Mouse (Mus musculus): ENCODE results near the gene Zfyve26. TPM values are rescaled to one million over a fixed set of nuclear protein-coding genes. Genes with fewer than 3 reads are reported as not detected.
"Not testable (repeated sequence)": the region's sequence is repeated elsewhere in the genome, so short reads cannot be mapped to it uniquely, and the experiment has no call there.

Gene Zfyve26
- polyA plus RNA-seq, 1 experiment from 2014 or later: 9.3 TPM

DNA sequence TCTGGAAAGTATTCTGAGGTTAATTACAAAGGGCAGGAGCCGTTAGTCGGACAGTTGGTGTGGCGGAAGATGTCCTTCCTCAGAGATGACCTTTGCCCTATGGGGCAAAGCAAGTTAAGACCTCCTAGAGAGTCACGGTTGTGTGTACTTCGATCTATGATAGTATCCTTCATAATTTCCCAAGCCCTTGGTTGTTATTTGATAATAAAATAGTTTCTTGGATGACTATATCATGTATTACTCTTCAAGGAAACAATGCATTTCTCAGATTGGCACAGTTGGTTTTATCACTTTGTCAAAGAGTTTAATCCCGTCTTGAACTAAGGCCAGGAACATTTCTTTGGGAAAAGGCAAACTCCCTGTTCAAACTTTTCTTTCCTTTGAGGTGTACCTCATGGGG, 103.9 kb downstream of the Zfyve26 start, which contains the start of gene Rdh11:
Rdh11 (minus strand) TSS at position 101 of the 400 bp plus-strand sequence.
- 64% methylated on average over 6 of the region's 6 CpGs for WGBS
- ATAC-seq (ENCODE audit: low read depth): no peak
- peak within 1 kb of the TSS; percentile 53 for H3K4me3 ChIP-seq

DNA sequence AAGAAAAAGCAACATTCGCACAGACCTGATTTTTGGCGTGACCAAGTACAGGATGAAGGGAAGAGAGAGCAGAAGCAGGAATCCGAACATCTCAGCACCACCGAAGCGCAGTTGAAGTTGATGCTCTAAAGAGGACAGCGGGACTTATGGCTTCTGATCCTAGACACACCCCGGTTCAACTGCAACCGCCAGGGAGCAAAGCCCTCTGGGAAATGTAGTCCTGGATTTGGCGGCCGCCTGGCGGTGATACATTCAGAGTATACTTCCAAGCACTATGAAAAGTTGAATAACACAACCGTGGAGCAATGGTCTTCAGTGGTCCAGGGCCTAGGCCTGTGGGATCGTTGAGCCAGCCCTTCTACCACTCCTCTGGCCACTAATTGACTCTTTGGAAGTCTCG, 104.4 kb downstream of the Zfyve26 start:
- H3K27ac ChIP-seq (replicated peaks): peak overlapping the region; percentile 75
- peak overlapping the region; percentile 53 for H3K4me3 ChIP-seq
- peak; percentile 82 for ATAC-seq (ENCODE audit: low read depth)
- H3K4me2 ChIP-seq: peak overlapping the region; percentile 86
- WGBS: 7% methylated on average over 14 of the region's 14 CpGs
- peaks cover 18% of the 10 kb centered on the region for H3K36me3 ChIP-seq
- peak overlapping the region; percentile 79 for H3K9ac ChIP-seq
- no peaks in the 10 kb centered on the region for H3K9me3 ChIP-seq
- H3K4me1 ChIP-seq (replicated peaks): peaks cover 23% of the 10 kb centered on the region
- H3K27me3 ChIP-seq: no peaks in the 10 kb centered on the region

More for the DNA sequence above, 103.9 kb downstream of the Zfyve26 start, which contains the start of gene Rdh11:
- H3K4me2 ChIP-seq: peak within 1 kb of the TSS; percentile 86
- H3K27me3 ChIP-seq: no peaks in the 10 kb centered on the region
- peak within 1 kb of the TSS; percentile 75 for H3K27ac ChIP-seq (replicated peaks)
- H3K36me3 ChIP-seq: peaks cover 13% of the 10 kb centered on the region
- peak within 1 kb of the TSS; percentile 79 for H3K9ac ChIP-seq
- H3K9me3 ChIP-seq: no peaks in the 10 kb centered on the region
- peaks cover 23% of the 10 kb centered on the region for H3K4me1 ChIP-seq (replicated peaks)

DNA sequence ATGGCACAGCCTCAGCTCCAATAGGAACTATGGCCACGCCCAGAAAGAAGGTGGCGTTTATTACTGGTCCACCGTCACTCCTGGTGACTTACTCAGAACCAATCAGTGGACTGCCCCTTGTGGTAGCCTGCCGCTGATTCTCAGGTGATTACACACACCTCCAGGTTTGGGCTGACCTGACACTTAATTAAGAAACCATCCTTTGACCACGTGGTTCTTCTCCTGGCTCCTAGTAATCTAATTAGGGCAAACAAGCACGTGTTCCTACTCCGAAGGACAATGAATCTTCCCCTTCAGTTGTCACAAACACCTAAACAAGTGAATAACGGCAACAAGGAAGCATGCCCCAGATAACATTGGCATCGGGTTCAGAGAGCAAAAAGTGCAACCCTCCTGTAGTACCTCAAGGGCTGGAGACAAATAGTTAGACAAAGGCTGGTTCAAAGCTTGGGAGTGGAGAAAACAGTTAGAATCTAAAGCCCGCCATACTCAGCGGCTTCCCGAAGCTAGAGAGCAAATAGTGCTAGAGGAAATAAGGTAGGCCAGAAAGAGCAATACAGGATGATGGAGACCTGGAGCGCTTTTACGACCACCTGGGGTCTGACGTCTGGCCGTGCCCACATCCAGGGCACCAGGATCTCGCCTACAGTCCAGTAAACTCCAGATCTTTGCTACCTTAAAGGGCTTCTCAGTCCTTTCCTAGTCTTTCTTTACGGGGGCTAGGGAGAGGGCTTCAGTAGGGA, 105.0 kb downstream of the Zfyve26 start:
- Histone ChIP-seq H3K27ac (replicated peaks) (peak overlapping the region; percentile 75), H3K9me3 (no peaks in the 10 kb centered on the region), H3K4me3 (peak overlapping the region; percentile 53), H3K36me3 (peaks cover 24% of the 10 kb centered on the region), H3K9ac (peak overlapping the region; percentile 79), H3K4me2 (peak overlapping the region; percentile 86), H3K4me1 (replicated peaks) (peaks cover 23% of the 10 kb centered on the region), H3K27me3 (no peaks in the 10 kb centered on the region)
- WGBS: under 1% methylated on average over 18 of the region's 18 CpGs
- peak; percentile 93 for ATAC-seq (ENCODE audit: low read depth)

DNA sequence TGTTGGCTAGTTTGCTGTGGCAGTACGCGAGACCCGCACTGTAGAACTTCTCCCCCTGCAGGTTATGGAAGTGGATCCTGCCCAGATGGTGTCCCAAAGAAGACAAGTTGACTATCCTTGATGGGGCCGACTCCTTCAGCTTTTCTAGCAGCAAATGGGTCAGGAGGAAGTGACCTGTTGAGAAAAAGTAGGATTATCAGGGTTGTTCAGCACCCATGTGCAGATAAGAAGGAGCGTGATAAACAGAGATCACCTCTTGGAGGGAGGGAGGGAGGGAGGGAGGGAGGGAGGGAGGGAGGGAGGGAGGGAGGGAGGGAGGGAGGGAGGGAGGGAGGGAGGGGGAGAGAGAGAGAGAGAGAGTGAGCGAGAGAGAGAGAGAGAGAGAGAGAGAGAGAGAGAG, 110.9 kb downstream of the Zfyve26 start:
- peaks cover 10% of the 10 kb centered on the region for H3K4me1 ChIP-seq (replicated peaks)
- H3K4me2 ChIP-seq; H3K27ac ChIP-seq (replicated peaks); ATAC-seq (ENCODE audit: low read depth); H3K4me3 ChIP-seq; H3K27me3 ChIP-seq; H3K9ac ChIP-seq; H3K9me3 ChIP-seq: not testable (repeated sequence)
- peaks cover 80% of the 10 kb centered on the region for H3K36me3 ChIP-seq
- 90% methylated on average over 5 of the region's 6 CpGs for WGBS

Other genes starting within 250 kb of the Zfyve26 start
- gene Pigh, start 206.7 kb downstream of the Zfyve26 start, polyA plus RNA-seq (2015; fragmentation: Nextera tagmentation; extraction: Ambion mirVana): 21.7 and 24.1 TPM in 2 replicates
- 33.1 and 35.5 TPM in 2 replicates for gene Arg2, start 165.5 kb downstream of the Zfyve26 start, polyA plus RNA-seq (2015; fragmentation: Nextera tagmentation; extraction: Ambion mirVana)
- gene Vti1b, start 123.6 kb downstream of the Zfyve26 start, polyA plus RNA-seq (2015; fragmentation: Nextera tagmentation; extraction: Ambion mirVana): 201 and 207 TPM in 2 replicates
- gene Rdh11, start 104.0 kb downstream of the Zfyve26 start, polyA plus RNA-seq (2015; fragmentation: Nextera tagmentation; extraction: Ambion mirVana): 24.4 and 25.9 TPM in 2 replicates
- gene Rdh12, start 87.4 kb downstream of the Zfyve26 start, polyA plus RNA-seq (2015; fragmentation: Nextera tagmentation; extraction: Ambion mirVana): 0.88 and 1.1 TPM in 2 replicates
- gene Rad51b, start 978 bp upstream of the Zfyve26 start, polyA plus RNA-seq (2015; fragmentation: Nextera tagmentation; extraction: Ambion mirVana): 1.4 and 2.4 TPM in 2 replicates

All from neural tube, embryonic 13.5 days (tissue).